Mouse (Mus musculus) neural tube, embryonic 15.5 days (tissue): ENCODE measurements around the gene Gtf2ird2. TPM values are rescaled to one million over a fixed set of nuclear protein-coding genes. Genes with fewer than 3 reads are reported as not detected.
A peak's percentile ranks its signal among the peaks of the same experiment; 100 is the strongest.

Experiments used
- ATAC-seq: fragments of 200-750 bp; cut with Nextera tagmentation; 2 replicates; pipeline ENCODE4 v1.8.0; 2017; ENCODE audit warnings: mild to moderate bottlenecking, moderate TSS enrichment, moderate library complexity; ENCODE audit not compliant: low FRiP score
- H3K27ac ChIP-seq: fragments of 300-500 bp; sonication (generic); replicated peaks from 2 replicates; pipeline ENCODE4 v1.5.1; 2015; ENCODE audit warnings: mild to moderate bottlenecking, inconsistent platforms
- H3K27me3 ChIP-seq: fragments of 300-500 bp; sonication (generic); replicated peaks from 2 replicates; pipeline ENCODE4 v1.6.1; 2015; ENCODE audit warnings: inconsistent platforms
- H3K36me3 ChIP-seq: fragments of 300-500 bp; sonication (generic); 2 replicates; pipeline ENCODE4 v1.6.1; 2015; ENCODE audit warnings: inconsistent platforms
- H3K4me1 ChIP-seq: fragments of 300-500 bp; sonication (generic); 2 replicates; pipeline ENCODE4 v1.6.1; 2015; ENCODE audit warnings: inconsistent platforms
- H3K4me2 ChIP-seq: fragments of 300-500 bp; sonication (generic); 2 replicates; pipeline ENCODE4 v1.6.1; 2015; ENCODE audit warnings: inconsistent platforms, mild to moderate bottlenecking, moderate library complexity
- H3K4me3 ChIP-seq: fragments of 300-500 bp; sonication (generic); replicated peaks from 2 replicates; pipeline ENCODE4 v1.5.1; 2015; ENCODE audit warnings: mild to moderate bottlenecking, inconsistent platforms
- H3K9ac ChIP-seq: fragments of 300-500 bp; sonication (generic); replicated peaks from 2 replicates; pipeline ENCODE4 v1.6.1; 2015; ENCODE audit warnings: mild to moderate bottlenecking, inconsistent platforms
- H3K9me3 ChIP-seq: fragments of 300-500 bp; sonication (generic); replicated peaks from 2 replicates; pipeline ENCODE4 v1.6.1; 2016; ENCODE audit warnings: inconsistent platforms
- WGBS: fragments of 180-500 bp; shearing (Covaris S2); methylation state at CpG from one replicate; pipeline ENCODE4 v1.1.7; 2015; ENCODE audit warnings: mixed read lengths; 5-methylcytosine and 5-hydroxymethylcytosine counted together
- polyA plus RNA-seq: library from polyadenylated mRNA; unstranded; fragments of >200 nt; fragmentation: Nextera tagmentation; extraction: Ambion mirVana; gene quantifications from 2 replicates; pipeline ENCODE4 v1.2.1, GENCODE M21; 2015

Gene Gtf2ird2
- polyA plus RNA-seq, 1 experiment from 2014 or later, result 14.4 TPM

GRCm38 (mm10) chr5:134225110-134225901 lies 41.5 kb downstream of the Gtf2ird2 start:
- H3K4me3 ChIP-seq, result no peak overlapping the region
- H3K9me3 ChIP-seq, result no peaks in the 10 kb centered on the region
- ATAC-seq, result no peak
- WGBS, result 83% methylated on average over 30 of the region's 30 CpGs
- H3K4me2 ChIP-seq, result no peak overlapping the region
- no peak overlapping the region for H3K27ac ChIP-seq
- H3K4me1 ChIP-seq, result peaks cover 10% of the 10 kb centered on the region
- no peaks in the 10 kb centered on the region for H3K36me3 ChIP-seq
- no peaks in the 10 kb centered on the region; the same call in none of the 2 replicates for H3K27me3 ChIP-seq
- H3K9ac ChIP-seq, result no peak overlapping the region

DNA sequence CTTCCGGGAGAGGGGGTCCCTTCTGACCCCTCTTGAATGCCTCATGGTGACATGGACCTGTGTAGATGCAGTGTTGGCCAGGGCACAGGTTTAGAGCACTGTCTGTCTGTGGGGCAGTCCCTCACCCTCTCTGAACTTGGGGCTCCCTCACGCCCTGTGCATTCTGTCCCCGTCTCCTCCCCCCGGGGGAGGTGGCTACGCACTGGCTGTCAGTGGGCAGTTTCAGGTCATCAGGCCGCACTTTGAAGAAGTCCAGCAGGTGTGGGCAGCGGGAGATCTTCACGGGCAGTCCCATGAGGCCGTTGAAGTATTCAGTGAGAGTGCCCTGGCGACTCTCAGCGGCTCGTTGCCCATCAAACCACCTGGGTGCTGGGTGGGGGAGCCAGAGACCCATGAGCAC lies 43.1 kb downstream of the Gtf2ird2 start:
- no peak for ATAC-seq

DNA sequence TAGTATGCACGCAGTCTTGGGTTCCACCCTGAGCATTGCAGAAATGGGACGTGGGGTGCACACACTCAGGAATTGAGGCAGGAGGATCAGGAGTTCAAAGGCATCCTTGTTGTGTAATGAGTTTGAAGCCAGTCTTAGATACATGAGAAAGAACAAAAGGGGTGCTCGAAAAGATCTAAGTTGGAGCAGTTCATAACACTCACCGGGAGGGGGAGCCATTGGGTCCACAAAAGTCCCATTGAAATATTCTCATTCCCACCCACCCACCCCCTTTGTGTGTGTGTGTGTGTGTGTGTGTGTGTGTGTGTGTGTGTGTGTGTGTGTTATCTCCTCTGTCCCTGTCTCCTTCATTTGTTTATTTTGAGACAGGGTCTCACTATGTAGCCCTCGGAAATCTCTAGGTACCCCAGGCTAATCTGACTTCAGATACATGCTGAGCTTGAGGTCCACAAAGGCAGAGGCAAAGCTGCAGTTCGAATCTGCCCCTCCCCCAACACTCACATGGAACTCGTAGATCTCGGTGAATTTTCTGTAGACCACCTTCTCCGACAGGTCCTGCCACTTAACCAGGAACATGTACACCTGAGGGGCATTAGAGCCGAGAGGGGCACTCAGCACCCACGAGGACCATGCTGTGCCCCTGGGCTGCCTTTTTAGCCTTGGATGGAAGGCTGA lies 43.9 kb downstream of the Gtf2ird2 start:
- Histone ChIP-seq H3K36me3 (no peaks in the 10 kb centered on the region), H3K27me3 (no peaks in the 10 kb centered on the region; the same call in 1 of the 2 replicates), H3K4me2 (no peak overlapping the region), H3K9ac (no peak overlapping the region), H3K4me1 (no peaks in the 10 kb centered on the region), H3K9me3 (no peaks in the 10 kb centered on the region), H3K4me3 (no peak overlapping the region), H3K27ac (no peak overlapping the region)
- no peak for ATAC-seq
- WGBS, result 51% methylated on average over 11 of the region's 11 CpGs

More for the DNA sequence above, 43.1 kb downstream of the Gtf2ird2 start:
- Histone ChIP-seq H3K27me3 (no peaks in the 10 kb centered on the region; the same call in 1 of the 2 replicates), H3K4me3 (no peak overlapping the region), H3K27ac (no peak overlapping the region), H3K36me3 (no peaks in the 10 kb centered on the region), H3K4me2 (no peak overlapping the region), H3K9ac (no peak overlapping the region), H3K9me3 (no peaks in the 10 kb centered on the region), H3K4me1 (peaks cover 4% of the 10 kb centered on the region)
- WGBS, result 61% methylated on average over 12 of the region's 12 CpGs

- ATAC-seq, result no peak
- Histone ChIP-seq H3K9me3 (no peaks in the 10 kb centered on the region), H3K4me1 (no peaks in the 10 kb centered on the region), H3K4me2 (no peak overlapping the region), H3K9ac (no peak overlapping the region), H3K27me3 (no peaks in the 10 kb centered on the region), H3K4me3 (no peak overlapping the region), H3K27ac (no peak overlapping the region), H3K36me3 (no peaks in the 10 kb centered on the region)
- WGBS, result 86% methylated on average over 6 of the region's 6 CpGs
These were observed 44.4 kb downstream of the Gtf2ird2 start for GRCm38 (mm10) chr5:134228249-134228638.

GRCm38 (mm10) chr5:134229391-134229790 lies 45.6 kb downstream of the Gtf2ird2 start, which contains the start of gene Ncf1:
Gene Ncf1, minus strand, starts transcription at chr5:134229625.
- 89% methylated on average over 7 of the region's 7 CpGs for WGBS
- Histone ChIP-seq H3K4me2 (no peak within 1 kb of the TSS), H3K9ac (no peak within 1 kb of the TSS), H3K36me3 (no peaks in the 10 kb centered on the region), H3K27ac (no peak within 1 kb of the TSS), H3K27me3 (no peaks in the 10 kb centered on the region), H3K4me1 (no peaks in the 10 kb centered on the region), H3K4me3 (no peak within 1 kb of the TSS), H3K9me3 (no peaks in the 10 kb centered on the region)
- no peak for ATAC-seq

GRCm38 (mm10) chr5:134231376-134231775 lies 47.6 kb downstream of the Gtf2ird2 start:
- no peak overlapping the region for H3K4me3 ChIP-seq
- ATAC-seq, result no peak
- peaks cover 10% of the 10 kb centered on the region for H3K4me1 ChIP-seq
- no peak overlapping the region for H3K27ac ChIP-seq
- H3K4me2 ChIP-seq, result no peak overlapping the region
- peaks cover 8% of the 10 kb centered on the region for H3K36me3 ChIP-seq
- WGBS, result 84% methylated on average over 5 of the region's 5 CpGs
- H3K27me3 ChIP-seq, result no peaks in the 10 kb centered on the region
- H3K9ac ChIP-seq, result no peak overlapping the region
- no peaks in the 10 kb centered on the region for H3K9me3 ChIP-seq

GRCm38 (mm10) chr5:134232111-134232510 lies 48.3 kb downstream of the Gtf2ird2 start:
- no peaks in the 10 kb centered on the region for H3K9me3 ChIP-seq
- 64% methylated on average over 6 of the region's 6 CpGs for WGBS
- peaks cover 15% of the 10 kb centered on the region for H3K36me3 ChIP-seq
- ATAC-seq, result no peak
- no peak overlapping the region for H3K4me2 ChIP-seq
- no peak overlapping the region for H3K27ac ChIP-seq
- H3K4me3 ChIP-seq, result no peak overlapping the region
- H3K27me3 ChIP-seq, result no peaks in the 10 kb centered on the region
- peaks cover 10% of the 10 kb centered on the region for H3K4me1 ChIP-seq
- H3K9ac ChIP-seq, result no peak overlapping the region

GRCm38 (mm10) chr5:134232568-134232967 lies 48.7 kb downstream of the Gtf2ird2 start:
- Histone ChIP-seq H3K36me3 (peaks cover 19% of the 10 kb centered on the region), H3K4me2 (no peak overlapping the region), H3K4me3 (no peak overlapping the region), H3K9ac (no peak overlapping the region), H3K4me1 (peaks cover 10% of the 10 kb centered on the region), H3K27ac (no peak overlapping the region), H3K27me3 (no peaks in the 10 kb centered on the region), H3K9me3 (no peaks in the 10 kb centered on the region)
- ATAC-seq, result no peak
- 12% methylated on average over 7 of the region's 7 CpGs for WGBS

- Histone ChIP-seq H3K9me3 (no peaks in the 10 kb centered on the region), H3K36me3 (peaks cover 26% of the 10 kb centered on the region), H3K9ac (no peak overlapping the region), H3K27ac (no peak overlapping the region), H3K4me3 (no peak overlapping the region), H3K27me3 (no peaks in the 10 kb centered on the region), H3K4me1 (peaks cover 10% of the 10 kb centered on the region), H3K4me2 (no peak overlapping the region)
- WGBS, result 53% methylated on average over 7 of the region's 7 CpGs
- ATAC-seq, result no peak
These were observed 49.4 kb downstream of the Gtf2ird2 start for GRCm38 (mm10) chr5:134233244-134233651.

DNA sequence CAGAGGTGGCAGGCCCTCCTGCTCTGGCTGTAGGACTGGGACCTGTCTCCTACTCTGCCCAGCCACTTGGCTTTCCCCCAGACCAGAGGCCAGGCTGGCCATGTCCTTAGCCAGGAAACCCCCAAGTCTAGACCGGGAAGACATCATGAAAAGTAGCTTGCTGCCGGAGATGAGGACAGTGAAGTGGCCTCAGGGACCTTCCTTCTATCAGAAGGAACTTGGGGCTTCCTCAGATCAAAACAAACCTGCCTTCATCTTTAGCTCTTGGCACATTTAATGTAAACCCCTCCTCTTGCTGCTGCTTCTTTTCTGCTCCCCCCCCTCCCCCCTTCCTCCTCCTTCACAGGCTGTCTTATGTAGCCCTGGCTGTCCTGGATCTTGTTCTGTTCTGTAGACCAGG lies 50.4 kb downstream of the Gtf2ird2 start:
- Histone ChIP-seq H3K4me2 (no peak overlapping the region), H3K9me3 (no peaks in the 10 kb centered on the region), H3K27me3 (no peaks in the 10 kb centered on the region), H3K9ac (no peak overlapping the region), H3K4me3 (no peak overlapping the region), H3K4me1 (peaks cover 10% of the 10 kb centered on the region), H3K27ac (0 out of 2 replicates have a peak overlapping the region, but pooled peaks have one; percentile 28), H3K36me3 (peaks cover 36% of the 10 kb centered on the region)
- ATAC-seq, result no peak
- WGBS, result 64% methylated on average over 2 of the region's 2 CpGs

DNA sequence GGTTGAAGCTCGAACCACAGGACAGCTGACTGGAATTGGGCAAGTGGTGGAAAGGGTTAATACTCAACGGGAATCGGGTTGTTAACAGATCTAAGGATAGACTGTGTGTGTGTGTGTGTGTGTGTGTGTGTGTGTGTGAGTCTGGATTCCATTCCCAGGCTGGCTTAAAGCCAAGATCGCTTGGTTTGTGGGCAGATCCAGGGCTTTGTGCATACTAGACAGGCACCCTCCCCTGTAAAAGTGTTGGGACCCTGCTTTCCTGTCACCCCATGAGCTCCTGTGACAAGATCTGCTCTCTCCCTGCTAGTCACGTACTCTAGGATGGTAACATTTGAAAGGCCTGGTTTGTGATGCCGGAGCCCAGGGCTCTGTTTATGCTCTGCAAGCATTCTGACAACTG lies 51.3 kb downstream of the Gtf2ird2 start:
- no peaks in the 10 kb centered on the region for H3K27me3 ChIP-seq
- H3K4me1 ChIP-seq, result peaks cover 10% of the 10 kb centered on the region
- 44% methylated on average over 6 of the region's 6 CpGs for WGBS
- no peak overlapping the region for H3K9ac ChIP-seq
- no peak overlapping the region for H3K27ac ChIP-seq
- no peaks in the 10 kb centered on the region for H3K9me3 ChIP-seq
- no peak overlapping the region for H3K4me3 ChIP-seq
- no peak overlapping the region for H3K4me2 ChIP-seq
- peaks cover 45% of the 10 kb centered on the region for H3K36me3 ChIP-seq
- ATAC-seq, result no peak; the same call in 1 of the 2 replicates

GRCm38 (mm10) chr5:134236241-134236640 lies 52.4 kb downstream of the Gtf2ird2 start:
- H3K9ac ChIP-seq, result no peak overlapping the region
- H3K4me2 ChIP-seq, result no peak overlapping the region
- no peaks in the 10 kb centered on the region for H3K27me3 ChIP-seq
- H3K36me3 ChIP-seq, result peaks cover 56% of the 10 kb centered on the region
- peaks cover 10% of the 10 kb centered on the region for H3K4me1 ChIP-seq
- no peak overlapping the region for H3K4me3 ChIP-seq
- WGBS, result 92% methylated on average over 3 of the region's 3 CpGs
- no peaks in the 10 kb centered on the region for H3K9me3 ChIP-seq
- no peak overlapping the region for H3K27ac ChIP-seq
- ATAC-seq, result no peak
